Mouse (Mus musculus) brain, embryonic 18.5 days (tissue): ENCODE measurements around the gene H3f3a.
"Not testable (repeated sequence)": the region's sequence is repeated elsewhere in the genome, so short reads cannot be mapped to it uniquely, and the experiment has no call there.

ENCODE experiments used
- DNase-seq: peaks from one replicate; pipeline ENCODE4 v3.0.0-alpha.2; 2012; ENCODE audit warnings: low read depth, low spot score

Gene H3f3a

GRCm38 (mm10) chr1:180813885-180814740, at the start of gene H3f3a:
TSS of gene H3f3a (minus strand) at chr1:180813943.
- peak; percentile 46 for DNase-seq

DNA sequence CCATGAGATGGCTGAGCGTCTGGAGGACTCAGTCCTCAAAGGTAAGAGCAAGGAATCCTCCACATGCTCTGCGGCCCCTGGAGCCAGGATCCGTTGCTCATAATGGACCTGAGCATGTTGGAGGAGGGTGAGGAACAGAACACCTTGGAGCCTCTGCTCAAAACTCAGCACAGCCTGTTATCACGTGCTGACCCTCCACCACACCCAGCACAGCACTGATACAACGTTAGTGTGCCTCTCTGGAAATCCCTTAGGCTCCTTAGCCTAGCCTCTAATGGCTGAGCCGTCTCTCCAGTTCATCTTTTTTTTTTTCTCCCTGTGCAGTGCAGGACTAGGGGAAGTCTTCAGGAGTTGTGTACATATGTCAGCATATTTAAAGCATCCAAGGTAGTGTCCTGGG, 46.3 kb upstream of the H3f3a start:
- DNase-seq, result no peak

DNA sequence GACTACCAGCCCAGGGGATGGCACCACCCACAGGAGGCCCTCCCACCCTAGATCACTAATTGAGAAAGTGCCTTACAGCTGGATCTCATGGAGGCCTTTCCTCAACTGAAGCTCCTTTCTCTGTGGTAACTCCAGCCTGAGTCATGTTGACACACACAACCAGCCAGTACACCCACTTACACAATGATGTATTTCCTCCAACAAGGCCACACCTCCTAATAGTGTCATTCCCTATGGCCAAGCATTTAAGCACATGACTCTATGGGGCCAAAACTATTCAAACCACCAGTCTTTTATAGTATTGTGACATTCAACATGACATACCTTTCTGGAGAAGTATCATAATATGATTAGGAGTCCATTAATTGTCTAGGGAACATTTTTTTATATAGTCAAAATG, 45.0 kb upstream of the H3f3a start:
- no peak for DNase-seq

GRCm38 (mm10) chr1:180850316-180851270, 36.9 kb upstream of the H3f3a start, which contains the start of gene Sde2:
TSS of gene Sde2 (plus strand) at chr1:180851127.
- DNase-seq, result peak; percentile 99

GRCm38 (mm10) chr1:180849701-180850301, 36.1 kb upstream of the H3f3a start:
- DNase-seq, result no peak

DNA sequence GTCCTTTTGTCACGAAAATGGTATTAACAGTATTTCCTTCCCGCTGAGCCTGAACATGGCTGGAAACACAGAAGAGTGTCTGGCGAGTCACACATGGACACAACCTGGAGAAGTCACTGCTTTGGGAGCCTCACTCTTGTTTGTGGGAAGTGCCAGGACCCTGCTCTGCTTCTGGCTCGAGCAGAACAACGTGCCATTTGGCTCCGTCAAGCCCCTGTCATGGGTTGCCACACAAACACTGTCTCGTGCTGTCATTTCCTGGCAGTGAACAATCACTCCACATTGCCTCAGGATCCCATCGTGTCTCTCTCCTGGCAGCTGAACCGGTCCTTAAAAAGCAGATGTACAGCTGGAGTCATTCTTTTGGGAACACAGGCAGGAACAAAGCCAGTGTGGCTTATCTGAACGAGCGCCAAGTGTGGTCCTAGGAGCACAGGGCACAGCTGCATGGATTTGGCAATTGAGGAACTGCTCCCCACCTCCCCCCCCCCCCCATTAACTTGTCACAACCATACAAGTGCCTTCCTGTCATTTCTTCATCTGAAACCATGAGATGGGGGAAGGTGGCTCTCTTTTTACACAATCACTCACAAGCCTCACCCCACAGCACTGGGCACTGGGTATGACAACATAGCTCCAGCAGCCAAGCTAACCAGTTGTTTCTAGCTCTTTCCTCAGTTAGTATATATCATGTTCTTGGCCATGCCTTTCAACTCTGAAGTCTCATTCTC, 34.9 kb upstream of the H3f3a start:
- peak; percentile 49 for DNase-seq

GRCm38 (mm10) chr1:180848114-180848510, 34.4 kb upstream of the H3f3a start:
- DNase-seq, result peak; percentile 78

DNA sequence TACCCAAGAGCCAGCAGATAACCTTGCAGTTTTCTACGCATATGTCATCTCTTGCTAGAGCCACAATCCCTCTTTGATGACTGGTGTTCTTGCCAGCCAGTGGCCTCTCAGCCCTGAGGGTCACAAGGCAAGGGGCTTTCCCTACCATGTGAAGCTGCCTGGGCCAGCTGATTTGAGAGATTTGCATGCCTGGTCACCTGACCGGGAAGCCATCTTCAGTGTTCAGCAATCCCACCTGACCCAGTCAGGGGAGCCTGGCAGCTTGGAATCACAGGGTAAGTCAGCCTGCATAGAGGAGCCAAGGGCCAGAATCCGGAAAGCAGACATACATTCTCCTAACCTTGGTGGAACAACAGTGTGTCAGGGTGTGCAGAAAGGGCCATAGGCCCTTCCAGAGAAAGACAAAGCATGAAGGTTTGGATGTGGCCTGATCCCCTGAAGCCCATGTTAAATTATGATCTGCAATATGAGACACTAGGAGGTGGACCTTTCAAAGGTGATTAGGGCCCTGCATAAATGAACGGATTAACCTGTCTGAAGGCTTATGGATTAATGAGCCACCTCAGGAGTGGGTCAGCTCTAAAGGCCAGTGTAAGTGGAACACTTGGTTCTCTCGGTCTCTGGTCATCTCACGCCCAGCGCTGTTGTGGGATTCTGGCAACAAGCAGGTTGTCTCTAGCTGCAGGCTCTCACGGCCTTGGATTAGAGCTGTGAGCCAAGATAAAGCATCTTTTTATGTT, 28.0 kb upstream of the H3f3a start:
- no peak for DNase-seq

DNA sequence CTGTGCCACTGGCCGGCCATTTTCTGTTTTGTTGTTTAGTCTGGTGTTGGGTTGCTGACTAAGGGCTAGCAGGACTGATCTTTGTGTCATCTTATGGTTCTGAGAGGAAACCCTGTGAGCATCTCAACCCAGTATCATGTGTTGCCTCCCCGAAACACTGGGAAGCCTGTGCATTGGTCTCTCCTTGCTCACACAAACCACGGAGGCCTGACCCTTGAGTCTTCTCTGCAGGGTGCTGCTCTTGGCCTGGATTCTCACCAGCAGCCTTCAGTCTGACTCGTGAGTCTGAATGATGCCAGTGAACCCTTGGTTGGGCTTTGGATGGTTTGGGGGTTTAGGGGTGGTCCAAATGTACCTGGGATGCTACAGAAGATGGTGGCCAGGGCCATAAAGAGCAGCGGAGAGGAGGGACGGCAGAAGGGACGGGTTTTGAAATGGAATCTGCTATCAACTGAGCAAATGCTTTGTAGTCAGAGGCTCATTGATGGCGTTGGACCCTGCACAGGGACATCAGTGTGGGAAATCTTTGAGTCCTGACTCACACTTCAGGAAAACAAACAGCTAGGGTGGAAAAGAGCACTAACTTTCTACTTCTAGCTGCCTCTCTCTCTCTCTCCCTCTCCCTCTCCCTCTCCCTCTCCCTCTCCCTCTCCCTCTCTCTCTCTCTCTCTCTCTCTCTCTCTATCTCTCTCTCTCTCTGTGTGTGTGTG, 25.6 kb upstream of the H3f3a start:
- DNase-seq, result no peak

DNA sequence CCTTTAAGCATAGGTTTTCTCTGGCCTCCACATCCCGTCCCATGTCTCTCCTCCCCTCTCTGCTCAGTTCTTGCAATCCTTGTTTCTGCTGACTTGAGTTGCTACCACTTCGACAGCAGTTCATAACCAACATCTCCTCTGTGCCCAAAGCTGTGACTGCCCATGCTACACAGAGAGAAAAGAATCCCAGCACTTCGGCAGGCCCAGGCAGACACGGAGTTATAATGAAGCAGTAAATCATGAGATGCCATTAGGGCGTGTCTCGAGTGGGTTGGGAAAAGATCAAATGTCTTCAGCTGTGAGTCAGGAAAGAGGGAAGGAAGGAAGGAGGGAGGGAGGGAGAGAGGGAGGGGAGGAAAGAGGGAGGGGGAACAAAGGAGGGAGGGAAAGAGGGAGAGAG, 24.3 kb upstream of the H3f3a start:
- DNase-seq, result no peak

- DNase-seq, result no peak
These were observed 23.4 kb upstream of the H3f3a start for GRCm38 (mm10) chr1:180837186-180837585.

- DNase-seq, result not testable (repeated sequence)
These were observed 22.7 kb upstream of the H3f3a start for GRCm38 (mm10) chr1:180836467-180836866.

DNA sequence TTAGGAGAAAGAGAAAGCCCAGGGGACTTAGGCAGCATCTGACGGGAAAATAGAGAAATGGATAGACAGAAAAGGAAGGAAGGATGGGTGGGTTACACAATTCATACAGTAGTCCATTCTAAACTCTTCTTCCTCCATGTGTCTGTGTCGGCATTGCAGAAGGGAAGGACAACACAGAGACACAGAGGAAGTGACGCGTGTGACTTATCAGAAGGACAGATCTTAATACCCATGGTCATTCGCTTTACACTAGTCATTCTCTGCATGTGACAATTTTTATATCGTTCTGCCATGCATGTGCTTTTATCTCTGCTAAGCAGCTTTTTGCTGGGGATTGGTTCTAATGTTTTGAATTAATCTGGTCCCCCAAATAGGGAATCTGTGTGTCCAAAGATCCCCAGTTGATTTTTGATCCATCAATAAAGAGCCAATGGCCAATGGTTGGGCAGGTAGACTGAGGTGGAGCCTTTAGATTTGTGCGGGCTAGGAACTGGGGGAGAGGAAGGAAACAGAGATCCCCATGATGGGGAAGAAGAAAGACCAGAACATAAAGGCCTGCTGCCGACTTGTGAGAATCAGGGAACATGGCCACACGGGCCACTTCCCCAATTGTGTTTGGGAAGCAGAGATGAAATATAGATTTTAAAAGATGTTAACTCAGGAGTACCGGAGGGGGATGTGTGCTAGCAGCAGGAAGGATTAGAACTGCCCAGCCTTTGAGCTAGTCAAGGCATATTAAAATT, 21.7 kb upstream of the H3f3a start:
- no peak for DNase-seq

GRCm38 (mm10) chr1:180830588-180831346, 17.0 kb upstream of the H3f3a start:
- no peak for DNase-seq

DNA sequence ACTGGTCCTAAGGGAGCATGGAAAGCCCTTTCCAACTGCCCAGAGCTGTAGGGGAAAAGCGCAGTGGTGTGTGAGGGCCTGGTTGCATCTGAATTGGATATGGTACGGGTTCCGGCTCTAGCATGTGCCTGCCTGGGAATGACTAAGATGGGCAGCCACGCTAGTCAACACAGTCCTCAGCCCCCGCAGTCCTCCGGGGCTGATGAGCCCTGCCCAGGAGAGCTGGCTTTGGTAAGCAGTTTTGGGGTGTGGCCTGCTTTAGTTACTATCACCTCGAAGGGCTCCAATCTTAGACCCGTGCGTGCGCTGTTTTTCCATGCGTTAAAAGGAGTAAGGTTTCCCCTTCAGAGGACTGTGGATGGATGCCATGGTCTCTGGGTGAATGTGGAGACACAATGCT, 16.4 kb upstream of the H3f3a start:
- DNase-seq, result no peak

DNA sequence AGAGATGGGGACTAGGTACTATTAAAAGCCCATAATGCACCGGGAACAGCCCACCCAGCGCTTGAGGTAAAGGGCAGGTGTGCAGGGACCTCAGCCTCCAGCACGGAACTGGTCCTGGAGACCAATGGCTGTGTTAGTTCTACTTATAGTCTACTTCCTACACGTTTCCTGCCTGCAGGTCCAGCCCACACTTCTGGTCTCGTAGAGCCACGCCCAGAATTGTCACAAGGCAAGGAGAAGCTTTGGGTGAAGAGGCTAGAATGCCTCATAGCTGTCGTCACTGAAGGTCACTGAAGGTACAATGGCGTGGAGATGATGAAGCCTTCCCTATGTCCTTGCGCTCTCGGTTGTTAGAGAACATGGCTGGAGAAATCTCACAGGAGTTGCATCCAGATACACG, 16.0 kb upstream of the H3f3a start:
- DNase-seq, result no peak

GRCm38 (mm10) chr1:180826634-180827033, 12.9 kb upstream of the H3f3a start:
- DNase-seq, result no peak

- DNase-seq, result no peak
These were observed 11.0 kb upstream of the H3f3a start for GRCm38 (mm10) chr1:180824721-180825120.
